Mouse (Mus musculus) lung, adult 2 months (tissue): ENCODE results near the gene Raver2. TPM values are rescaled to one million over a fixed set of nuclear protein-coding genes. Genes with fewer than 3 reads are reported as not detected.
A peak's percentile ranks its signal among the peaks of the same experiment; 100 is the strongest.

Experiments
- DNase-seq: peaks from one replicate; pipeline ENCODE4 v3.0.0; 2022
- H3K4me1 ChIP-seq: fragments of 200-500 bp; 2 replicates; pipeline ENCODE4 v1.6.1; 2011; ENCODE audit warnings: low read length; ENCODE audit not compliant: control insufficient read depth, insufficient read depth
- H3K4me3 ChIP-seq: fragments of 200-500 bp; replicated peaks from 2 replicates; pipeline ENCODE3; 2011; ENCODE audit warnings: low read depth, mild to moderate bottlenecking, control low read depth, low read length; ENCODE audit errors: extremely low read depth
- CTCF ChIP-seq: fragments of 200-500 bp; IDR thresholded peaks from 2 replicates; pipeline ENCODE4 v1.5.1; 2011; ENCODE audit warnings: mild to moderate bottlenecking, low read length, control low read depth; ENCODE audit not compliant: insufficient read depth
- POLR2A ChIP-seq: fragments of 200-500 bp; IDR thresholded peaks from 2 replicates; pipeline ENCODE4 v1.6.1; 2011; ENCODE audit warnings: low read depth, mild to moderate bottlenecking, control low read depth, low read length, borderline replicate concordance; ENCODE audit errors: extremely low read depth
- WGBS: fragments of 180-500 bp; shearing (Covaris S2); methylation state at CpG from one replicate; pipeline ENCODE4 v1.1.7; 2018; 5-methylcytosine and 5-hydroxymethylcytosine counted together
- polyA plus RNA-seq: library from polyadenylated mRNA; depleted of rRNA; stranded (reverse); fragments of >200 nt; gene quantifications from 2 replicates; pipeline ENCODE4 v1.2.3, GENCODE M21; 2012; rRNA removed

Gene Raver2
- polyA plus RNA-seq = 19.8 and 21.8 TPM in 2 replicates

- WGBS = 4% methylated on average over 50 of the region's 54 CpGs
- H3K4me1 ChIP-seq = no peaks in the 10 kb centered on the region; the same call in 1 of the 2 replicates
- peak within 1 kb of the TSS; percentile 78 for H3K4me3 ChIP-seq
- DNase-seq = no peak
- TF ChIP-seq CTCF (no peak), POLR2A (no peak)
These were observed at the start of gene Raver2 for GRCm38 (mm10) chr4:101068786-101069153. TSS of gene Raver2 (plus strand) at chr4:101068983.

GRCm38 (mm10) chr4:101020596-101020995 is 48.2 kb upstream of the Raver2 start, which contains the start of gene Gm10577:
TSS of gene Gm10577 (minus strand) at chr4:101020696.
- TF ChIP-seq CTCF (no peak), POLR2A (no peak)
- WGBS = 75% methylated on average over 4 of the region's 4 CpGs
- Histone ChIP-seq H3K4me1 (no peaks in the 10 kb centered on the region), H3K4me3 (no peak within 1 kb of the TSS)
- DNase-seq = no peak

DNA sequence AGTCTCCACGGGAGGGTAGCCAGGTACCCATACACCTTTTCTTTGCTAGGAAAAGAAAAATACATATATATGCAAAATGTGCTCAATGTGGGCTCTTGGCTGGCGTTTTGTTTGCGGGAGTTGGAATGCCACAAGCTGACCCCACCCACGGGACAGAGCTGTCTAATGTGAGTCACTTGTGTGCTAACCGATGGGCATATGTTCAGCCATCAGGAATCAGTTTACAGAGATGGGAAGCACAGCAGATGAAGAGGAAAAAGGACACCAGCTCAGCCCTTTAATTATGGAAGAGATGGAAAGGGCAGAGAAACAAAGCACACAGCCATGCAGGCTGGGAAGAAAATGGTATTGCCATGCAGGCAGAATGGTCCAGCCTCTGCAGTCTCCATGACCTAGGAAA is 42.2 kb upstream of the Raver2 start:
- Histone ChIP-seq H3K4me1 (no peaks in the 10 kb centered on the region), H3K4me3 (no peak overlapping the region)
- WGBS = 60% methylated on average over 5 of the region's 5 CpGs
- no peak for TF ChIP-seq POLR2A
- TF ChIP-seq CTCF = no peak
- DNase-seq = no peak

- no peak for DNase-seq
- Histone ChIP-seq H3K4me1 (no peaks in the 10 kb centered on the region), H3K4me3 (no peak overlapping the region)
- 46% methylated on average over 2 of the region's 2 CpGs for WGBS
- TF ChIP-seq CTCF (no peak), POLR2A (no peak)
These were observed 41.8 kb upstream of the Raver2 start for GRCm38 (mm10) chr4:101026995-101027394.

- no peak for DNase-seq
- WGBS = 80% methylated on average over 9 of the region's 9 CpGs
- TF ChIP-seq CTCF = no peak
- TF ChIP-seq POLR2A = no peak
- Histone ChIP-seq H3K4me3 (no peak overlapping the region), H3K4me1 (no peaks in the 10 kb centered on the region)
These were observed 40.9 kb upstream of the Raver2 start for GRCm38 (mm10) chr4:101027852-101028411.

GRCm38 (mm10) chr4:101033047-101033446 is 35.7 kb upstream of the Raver2 start:
- TF ChIP-seq POLR2A = no peak
- TF ChIP-seq CTCF = no peak
- Histone ChIP-seq H3K4me3 (no peak overlapping the region), H3K4me1 (no peaks in the 10 kb centered on the region)
- DNase-seq = no peak
- 43% methylated on average over 3 of the region's 3 CpGs for WGBS

GRCm38 (mm10) chr4:101035131-101035530 is 33.7 kb upstream of the Raver2 start:
- Histone ChIP-seq H3K4me1 (0 out of 2 replicates have a peak, but pooled peaks cover 2% of the 10 kb centered on the region), H3K4me3 (no peak overlapping the region)
- no peak for DNase-seq
- TF ChIP-seq POLR2A (no peak), CTCF (no peak)
- WGBS = 59% methylated on average over 5 of the region's 5 CpGs

DNA sequence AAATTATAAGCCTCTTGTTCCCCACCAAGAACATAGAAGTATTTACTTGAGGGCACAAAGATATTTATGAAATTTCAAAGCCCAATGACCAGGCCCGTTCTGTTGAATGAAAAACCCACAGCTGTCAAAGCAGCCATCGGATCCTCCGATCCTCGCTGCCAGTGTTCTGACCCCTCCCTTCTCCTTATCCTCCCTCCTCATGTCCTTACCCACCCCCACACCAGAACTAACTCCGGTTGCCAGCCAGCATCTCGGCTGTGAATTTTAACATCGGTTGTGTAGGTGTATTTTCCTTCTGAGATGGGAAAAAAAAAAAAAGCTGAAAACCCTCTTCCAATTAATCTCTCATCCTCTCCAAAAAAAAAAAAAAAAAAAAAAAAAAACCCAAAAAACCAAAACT is 31.6 kb upstream of the Raver2 start:
- H3K4me3 ChIP-seq = no peak overlapping the region
- DNase-seq = no peak
- TF ChIP-seq CTCF = no peak
- no peak for TF ChIP-seq POLR2A
- H3K4me1 ChIP-seq = 0 out of 2 replicates have a peak, but pooled peaks cover 2% of the 10 kb centered on the region
- 68% methylated on average over 7 of the region's 7 CpGs for WGBS

DNA sequence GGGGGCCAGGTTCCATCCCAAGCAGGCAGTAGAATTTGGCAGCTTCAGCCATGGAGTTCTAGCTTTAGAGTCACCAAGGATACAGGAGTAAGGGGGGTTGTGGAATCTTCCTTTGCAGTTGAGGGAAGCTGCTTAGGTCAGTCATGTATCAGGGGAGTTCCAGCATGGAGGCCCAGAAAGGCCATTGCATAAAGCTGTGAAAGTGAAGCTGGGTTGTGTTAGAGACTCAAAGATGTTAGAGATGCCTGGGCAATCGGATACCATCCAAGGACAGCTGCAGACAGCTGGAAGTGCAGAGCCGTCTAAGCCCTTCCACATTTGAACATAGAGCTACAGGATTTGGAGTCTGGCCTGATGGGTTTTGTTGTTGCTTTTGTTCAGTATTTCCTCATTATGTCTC is 25.1 kb upstream of the Raver2 start:
- 73% methylated on average over 2 of the region's 2 CpGs for WGBS
- no peak for DNase-seq
- no peaks in the 10 kb centered on the region for H3K4me1 ChIP-seq
- TF ChIP-seq CTCF = no peak
- no peak for TF ChIP-seq POLR2A
- no peak overlapping the region for H3K4me3 ChIP-seq

- TF ChIP-seq CTCF (no peak), POLR2A (no peak)
- Histone ChIP-seq H3K4me3 (no peak overlapping the region), H3K4me1 (no peaks in the 10 kb centered on the region)
- DNase-seq = no peak
These were observed 24.6 kb upstream of the Raver2 start for GRCm38 (mm10) chr4:101044149-101044548.

- TF ChIP-seq POLR2A (no peak), CTCF (no peak)
- no peak for DNase-seq
- Histone ChIP-seq H3K4me3 (no peak overlapping the region), H3K4me1 (no peaks in the 10 kb centered on the region)
- WGBS = 51% methylated on average over 4 of the region's 4 CpGs
These were observed 22.2 kb upstream of the Raver2 start for GRCm38 (mm10) chr4:101046576-101046975.
